Mouse (Mus musculus): ENCODE measurements around the gene 2410002F23Rik.
"Not testable (repeated sequence)": the region's sequence is repeated elsewhere in the genome, so short reads cannot be mapped to it uniquely, and the experiment has no call there.

2410002F23Rik gene

GRCm38 (mm10) chr7:44262791-44263643 lies 16.5 kb downstream of the 2410002F23Rik start:
- DNase-seq (ENCODE audit: low spot score in 2 of 2): peak; percentile 97 to 99

- DNase-seq (ENCODE audit: low spot score in 2 of 2): no peak
Observed at GRCm38 (mm10) chr7:44268117-44268516, 21.6 kb downstream of the 2410002F23Rik start.

GRCm38 (mm10) chr7:44269397-44269796 lies 22.9 kb downstream of the 2410002F23Rik start:
- no peak for DNase-seq (ENCODE audit: low spot score in 2 of 2)

GRCm38 (mm10) chr7:44271309-44271708 lies 24.8 kb downstream of the 2410002F23Rik start:
- no peak for DNase-seq (ENCODE audit: low spot score in 2 of 2)

GRCm38 (mm10) chr7:44272546-44272945 lies 26.0 kb downstream of the 2410002F23Rik start:
- no peak for DNase-seq (ENCODE audit: low spot score in 2 of 2)

- DNase-seq (ENCODE audit: low spot score in 2 of 2): no peak
Observed at GRCm38 (mm10) chr7:44273446-44273845, 26.9 kb downstream of the 2410002F23Rik start.

- DNase-seq (ENCODE audit: low spot score in 2 of 2): no peak
Observed at GRCm38 (mm10) chr7:44274096-44274495, 27.6 kb downstream of the 2410002F23Rik start.

- DNase-seq (ENCODE audit: low spot score in 2 of 2): no peak
Observed at GRCm38 (mm10) chr7:44275546-44275945, 29.0 kb downstream of the 2410002F23Rik start.

- DNase-seq (ENCODE audit: low spot score in 2 of 2): no peak
Observed at GRCm38 (mm10) chr7:44276461-44277249, 30.1 kb downstream of the 2410002F23Rik start.

- peak in 1 of 2 experiments; percentile 53 for DNase-seq (ENCODE audit: low spot score in 2 of 2)
Observed at GRCm38 (mm10) chr7:44277250-44277622, 30.7 kb downstream of the 2410002F23Rik start.

GRCm38 (mm10) chr7:44280959-44281358 lies 34.4 kb downstream of the 2410002F23Rik start:
- DNase-seq (ENCODE audit: low spot score in 2 of 2): no peak

- no peak for DNase-seq (ENCODE audit: low spot score in 2 of 2)
Observed at GRCm38 (mm10) chr7:44281586-44281985, 35.1 kb downstream of the 2410002F23Rik start.

GRCm38 (mm10) chr7:44287760-44288159 lies 41.2 kb downstream of the 2410002F23Rik start:
- no peak for DNase-seq (ENCODE audit: low spot score in 2 of 2)

GRCm38 (mm10) chr7:44290986-44291385 lies 44.5 kb downstream of the 2410002F23Rik start:
- no peak for DNase-seq (ENCODE audit: low spot score in 2 of 2)

- DNase-seq (ENCODE audit: low spot score in 2 of 2): no peak
Observed at GRCm38 (mm10) chr7:44291418-44291817, 44.9 kb downstream of the 2410002F23Rik start.

- DNase-seq (ENCODE audit: low spot score in 2 of 2): not testable (repeated sequence)
Observed at GRCm38 (mm10) chr7:44297501-44297900, 51.0 kb downstream of the 2410002F23Rik start.

Measured in cerebellum, postnatal 4 days (tissue).